Mouse (Mus musculus): ENCODE data around the gene Atp6v1e1. TPM values are rescaled to one million over a fixed set of nuclear protein-coding genes. Genes with fewer than 3 reads are reported as not detected.

Atp6v1e1 gene
- polyA plus RNA-seq, 1 experiment, result 206 TPM

DNA sequence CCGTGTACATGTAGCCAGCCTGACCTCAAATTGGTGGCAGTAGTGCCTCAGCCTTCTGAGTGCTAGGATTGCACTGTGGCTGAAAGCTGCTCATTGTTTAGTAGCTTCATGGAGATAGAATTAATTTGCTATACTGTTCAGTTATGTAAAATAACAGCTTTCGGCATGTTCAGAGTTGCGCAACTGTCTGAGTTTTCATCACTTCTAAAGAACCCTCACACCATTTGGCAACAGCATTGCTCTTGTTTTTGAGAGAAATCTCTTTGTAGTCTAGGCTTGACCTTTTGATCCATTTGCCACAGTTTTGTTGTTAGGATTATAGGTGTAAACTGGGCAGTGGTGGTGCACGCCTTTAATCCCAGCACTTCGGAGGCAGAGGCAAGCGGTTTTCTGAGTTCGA is 17.7 kb upstream of the Atp6v1e1 start:
- Histone ChIP-seq H3ac (ENCODE audit: control insufficient read depth, insufficient read length) (no peak overlapping the region), H3K79me2 (ENCODE audit: control insufficient read depth, insufficient read depth) (peaks cover 87% of the 10 kb centered on the region), H3K4me3 (no peak overlapping the region), H3K4me2 (ENCODE audit: low read depth) (no peak overlapping the region), H3K27me3 (ENCODE audit: control insufficient read depth, insufficient read depth, insufficient read length) (no peaks in the 10 kb centered on the region), H3K36me3 (ENCODE audit: control insufficient read depth, insufficient read depth) (no peaks in the 10 kb centered on the region)
- TF ChIP-seq CEBPB (IDR thresholded peaks at IDR 0.05; ENCODE audit: insufficient read depth, poor library complexity, severe bottlenecking) (0 out of 2 replicates have a peak, but pooled peaks have one; percentile 61), REST (IDR thresholded peaks at IDR 0.05; ENCODE audit: insufficient read depth, insufficient read length) (no peak)

DNA sequence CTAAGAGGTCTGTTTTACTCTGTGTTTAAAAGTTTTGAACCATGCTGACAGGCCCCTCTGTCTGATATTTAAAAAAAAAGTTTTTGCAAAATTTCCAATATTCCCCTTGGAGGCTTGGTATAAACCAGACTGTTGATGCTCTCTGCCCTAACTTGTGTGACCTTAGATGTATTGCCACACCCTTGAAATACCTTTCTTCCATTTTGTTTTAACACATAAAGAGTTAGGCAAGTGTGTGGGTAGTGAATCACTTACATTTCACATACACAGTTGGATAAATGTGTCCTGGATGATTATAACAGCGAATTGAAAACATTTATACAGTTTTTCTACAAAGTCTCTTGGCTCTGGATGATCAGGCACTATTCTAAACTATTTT is 14.5 kb upstream of the Atp6v1e1 start:
- Histone ChIP-seq H3ac (ENCODE audit: control insufficient read depth, insufficient read length) (no peak overlapping the region), H3K4me2 (ENCODE audit: low read depth) (peak overlapping the region; percentile 87)
- TF ChIP-seq MYOD1 (IDR thresholded peaks at IDR 0.05; ENCODE audit: control insufficient read depth in 1 of 3, insufficient read length in 2 of 3, low read depth in 2 of 3), result no peak
- no peak for TF ChIP-seq USF1 (IDR thresholded peaks at IDR 0.05; ENCODE audit: low read depth)
- no peak for TF ChIP-seq POLR2A (IDR thresholded peaks at IDR 0.05; ENCODE audit: insufficient read length, low read depth)
- 0 out of 2 replicates have a peak, but pooled peaks have one; percentile 7 for TF ChIP-seq CEBPB (IDR thresholded peaks at IDR 0.05; ENCODE audit: insufficient read depth, poor library complexity, severe bottlenecking)
- no peak for TF ChIP-seq SRF (IDR thresholded peaks at IDR 0.05; ENCODE audit: control insufficient read depth, insufficient read length, low read depth)
- TF ChIP-seq E2F4 (IDR thresholded peaks at IDR 0.05; ENCODE audit: insufficient read depth), result no peak
- no peak for TF ChIP-seq MYOG (IDR thresholded peaks at IDR 0.05; ENCODE audit: control insufficient read depth in 1 of 3, insufficient read depth in 1 of 3, insufficient read length in 2 of 3, low read depth in 2 of 3)
- TF ChIP-seq MAX (IDR thresholded peaks at IDR 0.05; ENCODE audit: low read depth), result no peak

DNA sequence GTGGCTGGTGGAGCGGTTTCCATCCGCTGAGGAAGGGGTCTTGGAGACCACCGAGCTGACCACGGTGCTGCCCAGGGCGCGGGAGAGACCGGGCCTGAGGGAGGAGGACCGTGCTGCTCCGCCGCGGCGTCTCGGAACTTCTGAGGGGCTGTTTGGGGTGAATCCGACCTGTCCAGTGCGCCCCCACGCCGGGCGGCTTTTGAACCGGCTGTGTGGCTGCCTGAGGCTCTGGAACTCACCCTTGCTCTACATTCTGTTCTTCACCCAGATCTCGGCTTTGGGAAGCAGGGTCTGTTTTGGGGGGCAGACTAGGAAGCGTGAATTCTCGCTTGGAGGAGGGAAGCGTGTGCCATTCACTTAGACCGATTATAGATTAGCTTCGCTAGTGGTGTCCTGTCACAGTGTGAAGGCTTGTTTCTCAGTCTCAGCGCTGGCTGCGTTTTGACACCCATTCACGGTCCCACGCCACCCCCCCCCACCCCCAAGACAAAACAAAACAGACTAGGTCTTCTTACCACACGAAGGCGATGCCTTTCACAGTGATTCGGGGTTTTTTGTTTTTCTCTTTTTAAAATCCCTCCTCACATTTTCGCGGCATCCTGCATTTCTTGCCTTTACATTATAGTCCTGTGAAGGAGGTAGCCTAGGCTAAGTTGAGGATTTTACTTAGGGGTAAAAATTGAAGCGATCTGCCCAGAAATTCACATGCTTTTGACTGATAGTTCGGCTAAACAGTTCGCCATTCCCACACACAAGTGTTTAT is 14.0 kb upstream of the Atp6v1e1 start:
- H3K4me3 ChIP-seq, result peak overlapping the region; percentile 87
- peaks cover 50% of the 10 kb centered on the region for H3K79me2 ChIP-seq (ENCODE audit: control insufficient read depth, insufficient read depth)
- no peak for TF ChIP-seq POLR2A (IDR thresholded peaks at IDR 0.05; ENCODE audit: insufficient read length, low read depth)
- TF ChIP-seq MYOG (IDR thresholded peaks at IDR 0.05; ENCODE audit: control insufficient read depth in 1 of 3, insufficient read depth in 1 of 3, insufficient read length in 2 of 3, low read depth in 2 of 3), result no peak
- TF ChIP-seq SRF (IDR thresholded peaks at IDR 0.05; ENCODE audit: control insufficient read depth, insufficient read length, low read depth), result no peak
- TF ChIP-seq TCF3 (IDR thresholded peaks at IDR 0.05; ENCODE audit: insufficient read length, low read depth), result no peak
- no peak for TF ChIP-seq USF1 (IDR thresholded peaks at IDR 0.05; ENCODE audit: low read depth)
- TF ChIP-seq CEBPB (IDR thresholded peaks at IDR 0.05; ENCODE audit: insufficient read depth, poor library complexity, severe bottlenecking), result no peak
- no peak for TF ChIP-seq MAX (IDR thresholded peaks at IDR 0.05; ENCODE audit: low read depth)
- TF ChIP-seq POLR2AphosphoS2 (IDR thresholded peaks at IDR 0.05; ENCODE audit: insufficient read length, low read depth), result no peak
- no peak for TF ChIP-seq TCF12 (IDR thresholded peaks at IDR 0.05; ENCODE audit: insufficient read depth, poor library complexity, severe bottlenecking)
- TF ChIP-seq E2F4 (IDR thresholded peaks at IDR 0.05; ENCODE audit: insufficient read depth), result no peak
- no peak for TF ChIP-seq MYOD1 (IDR thresholded peaks at IDR 0.05; ENCODE audit: control insufficient read depth in 1 of 3, insufficient read length in 2 of 3, low read depth in 2 of 3)
- TF ChIP-seq REST (IDR thresholded peaks at IDR 0.05; ENCODE audit: insufficient read depth, insufficient read length), result no peak
- peak overlapping the region; percentile 87 for H3K4me2 ChIP-seq (ENCODE audit: low read depth)
- H3K27me3 ChIP-seq (ENCODE audit: control insufficient read depth, insufficient read depth, insufficient read length), result no peaks in the 10 kb centered on the region
- H3ac ChIP-seq (ENCODE audit: control insufficient read depth, insufficient read length), result peak overlapping the region; percentile 67
- H3K36me3 ChIP-seq (ENCODE audit: control insufficient read depth, insufficient read depth), result no peaks in the 10 kb centered on the region

More for the DNA sequence above, 14.5 kb upstream of the Atp6v1e1 start:
- Histone ChIP-seq H3K36me3 (ENCODE audit: control insufficient read depth, insufficient read depth) (no peaks in the 10 kb centered on the region), H3K27me3 (ENCODE audit: control insufficient read depth, insufficient read depth, insufficient read length) (no peaks in the 10 kb centered on the region), H3K4me3 (peak overlapping the region; percentile 87), H3K79me2 (ENCODE audit: control insufficient read depth, insufficient read depth) (peaks cover 56% of the 10 kb centered on the region)

DNA sequence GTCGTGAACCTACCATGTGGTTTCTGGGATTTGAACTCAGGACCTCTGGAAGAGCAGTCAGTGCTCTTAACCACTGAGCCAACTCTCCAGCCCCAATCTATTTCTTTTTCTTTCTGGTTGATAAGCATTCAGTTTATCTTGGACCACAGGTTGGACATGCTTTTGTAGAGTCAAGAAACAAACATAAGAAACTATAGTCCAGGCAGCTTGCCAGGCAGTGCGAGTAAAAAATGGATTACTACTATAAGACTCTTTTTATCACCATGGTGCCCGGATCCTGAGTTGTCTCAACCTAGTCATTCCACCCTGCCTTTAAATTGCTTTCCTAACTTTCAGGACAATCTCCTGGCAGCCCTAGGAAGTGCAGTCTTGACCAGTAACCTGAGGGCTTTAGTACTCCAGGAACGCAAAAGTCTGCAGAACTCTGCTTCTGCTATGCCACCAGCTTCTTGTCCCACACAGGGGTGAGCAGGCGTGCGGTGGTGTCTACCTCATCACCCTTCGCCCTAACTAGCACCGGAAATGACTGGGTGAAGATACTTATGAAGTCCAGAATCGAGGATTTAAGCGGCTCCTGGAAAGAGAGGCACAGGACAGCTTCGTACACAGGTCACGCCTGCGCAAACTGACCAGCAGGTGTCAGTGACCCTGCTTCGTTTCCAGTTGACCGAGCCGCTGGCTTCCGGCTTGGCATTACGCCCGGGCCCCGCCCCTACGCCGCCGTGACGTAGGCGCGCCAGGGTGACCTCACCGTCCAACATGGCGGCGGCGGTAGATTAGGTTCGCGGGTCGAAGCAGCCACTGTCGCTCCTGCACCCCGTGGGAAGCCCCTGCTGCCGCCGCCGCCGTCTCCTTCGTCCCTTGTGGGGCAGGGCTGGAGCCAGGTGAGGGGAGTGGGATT is 13.1 kb upstream of the Atp6v1e1 start, which contains the start of gene Bcl2l13:
TSS of gene Bcl2l13 (plus strand) at position 739 of the 901 bp plus-strand sequence.
- Histone ChIP-seq H3K27me3 (ENCODE audit: control insufficient read depth, insufficient read depth, insufficient read length) (no peaks in the 10 kb centered on the region), H3K36me3 (ENCODE audit: control insufficient read depth, insufficient read depth) (no peaks in the 10 kb centered on the region), H3K79me2 (ENCODE audit: control insufficient read depth, insufficient read depth) (peaks cover 45% of the 10 kb centered on the region), H3K4me2 (ENCODE audit: low read depth) (peak within 1 kb of the TSS; percentile 87), H3K4me3 (peak within 1 kb of the TSS; percentile 87), H3ac (ENCODE audit: control insufficient read depth, insufficient read length) (peak within 1 kb of the TSS; percentile 67)
- no peak for TF ChIP-seq E2F4 (IDR thresholded peaks at IDR 0.05; ENCODE audit: insufficient read depth)
- peak; percentile 92 for TF ChIP-seq POLR2A (IDR thresholded peaks at IDR 0.05; ENCODE audit: insufficient read length, low read depth)
- TF ChIP-seq TCF12 (IDR thresholded peaks at IDR 0.05; ENCODE audit: insufficient read depth, poor library complexity, severe bottlenecking), result no peak
- TF ChIP-seq CEBPB (IDR thresholded peaks at IDR 0.05; ENCODE audit: insufficient read depth, poor library complexity, severe bottlenecking), result no peak
- peak; percentile 44 for TF ChIP-seq SRF (IDR thresholded peaks at IDR 0.05; ENCODE audit: control insufficient read depth, insufficient read length, low read depth)
- peak; percentile 92 for TF ChIP-seq POLR2AphosphoS2 (IDR thresholded peaks at IDR 0.05; ENCODE audit: insufficient read length, low read depth)
- TF ChIP-seq MAX (IDR thresholded peaks at IDR 0.05; ENCODE audit: low read depth), result no peak
- no peak for TF ChIP-seq USF1 (IDR thresholded peaks at IDR 0.05; ENCODE audit: low read depth)
- peak; percentile 60 for TF ChIP-seq REST (IDR thresholded peaks at IDR 0.05; ENCODE audit: insufficient read depth, insufficient read length)
- TF ChIP-seq MYOD1 (IDR thresholded peaks at IDR 0.05; ENCODE audit: control insufficient read depth in 1 of 3, insufficient read length in 2 of 3, low read depth in 2 of 3), result peak in 1 of 3 experiments; percentile 75
- peak in 1 of 3 experiments; percentile 66 for TF ChIP-seq MYOG (IDR thresholded peaks at IDR 0.05; ENCODE audit: control insufficient read depth in 1 of 3, insufficient read depth in 1 of 3, insufficient read length in 2 of 3, low read depth in 2 of 3)
- peak; percentile 1 for TF ChIP-seq TCF3 (IDR thresholded peaks at IDR 0.05; ENCODE audit: insufficient read length, low read depth)
